Mouse (Mus musculus) gastrocnemius, postnatal 25 days (tissue): Measurements from ENCODE around the gene Vmn1r43. TPM values are rescaled to one million over a fixed set of nuclear protein-coding genes. Genes with fewer than 3 reads are reported as not detected.
"Not testable (repeated sequence)": the region's sequence is repeated elsewhere in the genome, so short reads cannot be mapped to it uniquely, and the experiment has no call there.

ENCODE experiments used
- DNase-seq: peaks from one replicate; pipeline ENCODE4 v3.0.0; 2022
- long read RNA-seq, 2 experiments: library from polyadenylated mRNA; stranded (forward); transcript quantifications; one replicate each; pipeline ENCODE4 v2.0.0; 2021
- total RNA-seq, 2 experiments: library from RNA; stranded (reverse); gene quantifications; 1 replicate in 1 of 2; 2 replicates in 1 of 2; pipeline ENCODE4 v1.2.3; 2021

The Vmn1r43 gene
- total RNA-seq, result not detected
- long read RNA-seq, experiment 1, result 0 reads
- long read RNA-seq, experiment 2, result 0 reads

GRCm38 (mm10) chr6:89876313-89876712 lies at the start of gene Vmn1r43, which contains the start of gene Vmn1r42:
Gene Vmn1r43 (minus strand): TSS chr6:89876413.
Gene Vmn1r42 (minus strand): TSS chr6:89876413.
- not testable (repeated sequence) for DNase-seq

- no peak for DNase-seq
These were observed 7.6 kb upstream of the Vmn1r43 start for GRCm38 (mm10) chr6:89883812-89884211.

GRCm38 (mm10) chr6:89883360-89883759 lies 7.1 kb upstream of the Vmn1r43 start, which contains the start of gene Vmn1r44:
Gene Vmn1r44 (plus strand): TSS chr6:89883660.
- DNase-seq, result no peak

- DNase-seq, result no peak
These were observed 4.7 kb upstream of the Vmn1r43 start for GRCm38 (mm10) chr6:89880867-89881266.

GRCm38 (mm10) chr6:89876963-89877362 lies 750 bp upstream of the Vmn1r43 start:
- no peak for DNase-seq

- no peak for DNase-seq
These were observed 8.2 kb downstream of the Vmn1r43 start for GRCm38 (mm10) chr6:89867976-89868375.

GRCm38 (mm10) chr6:89867276-89867675 lies 8.9 kb downstream of the Vmn1r43 start:
- no peak for DNase-seq

GRCm38 (mm10) chr6:89863792-89864191 lies 12.4 kb downstream of the Vmn1r43 start:
- DNase-seq, result no peak

GRCm38 (mm10) chr6:89859839-89860238 lies 16.4 kb downstream of the Vmn1r43 start:
- no peak for DNase-seq

GRCm38 (mm10) chr6:89857552-89857951 lies 18.7 kb downstream of the Vmn1r43 start:
- DNase-seq, result no peak

Other genes with a start within 250 kb of the Vmn1r43 start
- gene Txnrd3, start 232.4 kb downstream of the Vmn1r43 start, total RNA-seq, result 1 to 10 TPM; 4.3 to 4.7 TPM
- not detected for gene Vmn1r40, start 168.9 kb downstream of the Vmn1r43 start, total RNA-seq
- not detected for gene Vmn1r41, start 135.6 kb downstream of the Vmn1r43 start, total RNA-seq
- gene Vmn1r42, start within 50 bp of the Vmn1r43 start, total RNA-seq, result not detected
- not detected for gene Vmn1r44, start 7.2 kb upstream of the Vmn1r43 start, total RNA-seq
- gene Vmn1r45, start 64.2 kb upstream of the Vmn1r43 start, total RNA-seq, result not detected
- gene Vmn1r46, start 92.9 kb upstream of the Vmn1r43 start, total RNA-seq, result not detected
- not detected for gene Vmn1r47, start 139.7 kb upstream of the Vmn1r43 start, total RNA-seq
- gene Vmn1r48, start 160.4 kb upstream of the Vmn1r43 start, total RNA-seq, result not detected
- gene Vmn1r49, start 202.1 kb upstream of the Vmn1r43 start, total RNA-seq, result not detected
- gene Vmn1r50, start 225.0 kb upstream of the Vmn1r43 start, total RNA-seq, result not detected
- not detected for gene Vmn1r51, start 246.2 kb upstream of the Vmn1r43 start, total RNA-seq